Mouse (Mus musculus) forebrain, embryonic 14.5 days (tissue): ENCODE measurements around the gene Fcnb. TPM values are rescaled to one million over a fixed set of nuclear protein-coding genes. Genes with fewer than 3 reads are reported as not detected.

Source experiments
- ATAC-seq: fragments of 200-750 bp; cut with Nextera tagmentation; 2 replicates; pipeline ENCODE4 v1.8.0; 2017; ENCODE audit warnings: mild to moderate bottlenecking, moderate library complexity
- DNase-seq: peaks from one replicate; pipeline ENCODE4 v3.0.0-alpha.2; 2015; ENCODE audit warnings: low spot score
- H3K27ac ChIP-seq: fragments of 300-500 bp; sonication (generic); 2 replicates; pipeline ENCODE4 v1.5.1; 2014; ENCODE audit warnings: low read depth, mild to moderate bottlenecking, control low read depth, low read length, moderate library complexity
- H3K27me3 ChIP-seq: fragments of 300-500 bp; sonication (generic); replicated peaks from 2 replicates; pipeline ENCODE4 v1.6.1; 2014; ENCODE audit warnings: low read length, control low read depth, mixed read lengths; ENCODE audit not compliant: control insufficient read depth, insufficient read depth
- H3K36me3 ChIP-seq: fragments of 300-500 bp; sonication (generic); 2 replicates; pipeline ENCODE4 v1.6.1; 2014; ENCODE audit warnings: low read length, control low read depth; ENCODE audit not compliant: control insufficient read depth, insufficient read depth
- H3K4me1 ChIP-seq: fragments of 300-500 bp; sonication (generic); 2 replicates; pipeline ENCODE4 v1.6.1; 2014; ENCODE audit warnings: antibody characterized with exemption, low read length, control low read depth; ENCODE audit not compliant: control insufficient read depth, insufficient read depth
- H3K4me2 ChIP-seq: fragments of 300-500 bp; sonication (generic); 2 replicates; pipeline ENCODE4 v1.6.1; 2014; ENCODE audit warnings: mild to moderate bottlenecking, control low read depth, low read length
- H3K4me3 ChIP-seq: fragments of 300-500 bp; sonication (generic); 2 replicates; pipeline ENCODE4 v1.5.1; 2014; ENCODE audit warnings: low read depth, low read length, control low read depth
- H3K9ac ChIP-seq: fragments of 300-500 bp; sonication (generic); 2 replicates; pipeline ENCODE4 v1.6.1; 2014; ENCODE audit warnings: mild to moderate bottlenecking, low read length, control low read depth, moderate library complexity
- H3K9me3 ChIP-seq: fragments of 300-500 bp; sonication (generic); replicated peaks from 2 replicates; pipeline ENCODE4 v1.6.1; 2016; ENCODE audit warnings: low read length, control low read depth, mixed read lengths; ENCODE audit not compliant: control insufficient read depth
- WGBS: fragments of 180-500 bp; shearing (Covaris S2); extraction: QIAGEN DNeasy Blood & Tissue Kit; methylation state at CpG from one replicate; pipeline ENCODE4 v1.1.7; 2014; 5-methylcytosine and 5-hydroxymethylcytosine counted together
- polyA plus RNA-seq: library from polyadenylated mRNA; unstranded; fragments of >200 nt; fragmentation: Nextera tagmentation; extraction: Ambion mirVana; gene quantifications from 2 replicates; pipeline ENCODE4 v1.2.1, GENCODE M21; 2014

Gene Fcnb
- polyA plus RNA-seq, 1 experiment from 2014 or later, result not detected

DNA sequence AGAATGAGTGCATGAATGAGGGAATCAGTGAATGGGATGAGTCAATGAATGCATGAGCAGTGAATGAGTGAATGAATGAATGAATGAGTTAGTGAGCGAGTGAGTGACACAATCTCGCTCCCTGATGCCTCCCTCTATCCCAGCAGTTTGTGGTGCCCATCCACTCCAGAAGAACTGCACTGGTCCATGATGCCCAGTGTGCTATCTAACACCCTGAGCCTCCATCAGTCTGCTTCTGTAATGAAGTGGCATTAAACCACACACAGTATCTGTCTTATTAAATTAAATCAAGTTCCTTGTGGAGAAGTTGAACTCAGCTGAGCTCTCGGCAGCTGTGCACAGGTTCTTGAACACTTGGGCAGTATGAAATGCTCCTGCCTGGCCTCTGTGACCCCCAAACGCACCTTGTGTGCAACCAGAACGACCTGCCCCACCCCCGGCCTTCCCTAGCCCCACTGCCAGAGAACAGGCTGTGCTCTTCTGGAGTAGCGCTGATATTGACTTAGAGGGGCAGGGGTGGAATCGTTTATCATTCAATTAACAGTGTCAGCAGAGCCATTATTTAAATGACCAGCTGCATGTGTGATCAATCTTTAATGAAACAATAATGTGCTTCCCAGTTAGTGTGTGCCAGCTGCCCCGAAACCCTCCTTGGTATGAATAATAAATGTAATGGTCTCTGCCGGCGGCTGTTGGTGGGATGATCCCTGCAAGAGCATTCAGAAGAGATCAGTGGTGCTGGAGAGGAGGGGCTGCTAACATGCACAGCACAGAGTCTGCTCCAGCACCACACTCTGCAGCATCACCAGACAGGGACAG is 33.0 kb upstream of the Fcnb start:
- no peaks in the 10 kb centered on the region for H3K9me3 ChIP-seq
- WGBS, result 42% methylated on average over 11 of the region's 11 CpGs
- H3K4me3 ChIP-seq, result no peak overlapping the region
- no peaks in the 10 kb centered on the region for H3K36me3 ChIP-seq
- peak; percentile 58 for ATAC-seq
- H3K27ac ChIP-seq, result 0 out of 2 replicates have a peak overlapping the region, but pooled peaks have one; percentile 44
- H3K9ac ChIP-seq, result no peak overlapping the region
- H3K27me3 ChIP-seq, result no peaks in the 10 kb centered on the region
- H3K4me1 ChIP-seq, result peaks cover 12% of the 10 kb centered on the region
- no peak overlapping the region for H3K4me2 ChIP-seq
- peak; percentile 54 for DNase-seq

GRCm38 (mm10) chr2:28108763-28109162 is 24.1 kb upstream of the Fcnb start:
- no peak overlapping the region for H3K4me3 ChIP-seq
- DNase-seq (no peak), ATAC-seq (no peak)
- no peaks in the 10 kb centered on the region for H3K9me3 ChIP-seq
- H3K27ac ChIP-seq, result no peak overlapping the region
- no peaks in the 10 kb centered on the region for H3K27me3 ChIP-seq
- H3K4me2 ChIP-seq, result no peak overlapping the region
- WGBS, result 73% methylated on average over 5 of the region's 5 CpGs
- H3K4me1 ChIP-seq, result no peaks in the 10 kb centered on the region
- H3K36me3 ChIP-seq, result no peaks in the 10 kb centered on the region
- H3K9ac ChIP-seq, result no peak overlapping the region

GRCm38 (mm10) chr2:28106002-28106401 is 21.3 kb upstream of the Fcnb start:
- H3K4me3 ChIP-seq, result no peak overlapping the region

DNA sequence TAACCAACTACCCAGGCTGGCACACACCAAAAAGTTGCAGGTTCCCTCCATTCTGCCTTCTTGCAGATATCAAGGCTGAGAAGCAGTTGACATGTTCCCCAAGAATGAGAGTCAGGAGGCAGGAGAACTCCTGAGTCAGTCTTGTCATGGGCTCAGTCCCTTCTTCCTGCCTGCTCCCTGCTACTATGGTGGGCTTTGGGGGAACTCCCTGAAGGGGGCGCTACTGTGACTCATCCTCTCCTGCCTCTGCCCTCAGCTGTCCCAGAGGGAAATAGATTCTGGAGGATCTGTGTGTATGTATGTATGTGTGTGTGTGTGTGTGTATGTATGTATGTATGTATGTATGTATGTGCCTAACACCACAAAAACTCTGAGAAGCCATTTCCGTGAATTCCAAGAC is 19.0 kb upstream of the Fcnb start:
- H3K36me3 ChIP-seq, result no peaks in the 10 kb centered on the region
- DNase-seq, result no peak
- no peaks in the 10 kb centered on the region for H3K9me3 ChIP-seq
- no peak overlapping the region for H3K4me2 ChIP-seq
- H3K4me3 ChIP-seq, result no peak overlapping the region
- ATAC-seq, result no peak
- no peak overlapping the region for H3K27ac ChIP-seq
- H3K27me3 ChIP-seq, result no peaks in the 10 kb centered on the region
- WGBS, result 57% methylated on average over 2 of the region's 2 CpGs
- H3K4me1 ChIP-seq, result no peaks in the 10 kb centered on the region
- no peak overlapping the region for H3K9ac ChIP-seq

More at GRCm38 (mm10) chr2:28106002-28106401, 21.3 kb upstream of the Fcnb start:
- no peaks in the 10 kb centered on the region for H3K27me3 ChIP-seq
- H3K27ac ChIP-seq, result no peak overlapping the region
- H3K9ac ChIP-seq, result no peak overlapping the region
- DNase-seq (no peak), ATAC-seq (no peak)
- no peak overlapping the region for H3K4me2 ChIP-seq
- H3K36me3 ChIP-seq, result no peaks in the 10 kb centered on the region
- WGBS, result 79% methylated on average over 2 of the region's 2 CpGs
- no peaks in the 10 kb centered on the region for H3K4me1 ChIP-seq
- no peaks in the 10 kb centered on the region for H3K9me3 ChIP-seq

DNA sequence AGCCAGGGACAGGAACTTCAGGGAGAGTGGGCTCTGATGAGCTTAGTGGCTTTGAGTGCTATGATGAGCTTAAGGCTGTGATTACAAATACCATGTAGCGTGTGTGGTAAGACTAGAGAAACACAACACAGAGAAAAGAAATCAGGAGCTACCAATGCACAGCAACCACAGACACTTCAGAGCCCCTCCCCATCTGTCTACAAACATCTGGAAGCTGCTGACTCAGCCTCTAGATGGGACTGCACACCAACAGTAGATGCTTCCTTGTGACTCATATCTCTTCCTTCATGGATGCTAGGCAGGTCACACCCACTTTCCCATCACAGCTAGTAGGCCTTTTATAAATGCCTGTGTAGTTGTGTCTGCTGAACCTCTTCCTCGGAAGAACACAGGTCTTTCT is 17.2 kb upstream of the Fcnb start:
- Histone ChIP-seq H3K4me1 (peaks cover 5% of the 10 kb centered on the region; the same call in 1 of the 2 replicates), H3K4me2 (no peak overlapping the region), H3K4me3 (no peak overlapping the region), H3K27me3 (no peaks in the 10 kb centered on the region), H3K36me3 (no peaks in the 10 kb centered on the region), H3K27ac (no peak overlapping the region), H3K9ac (no peak overlapping the region), H3K9me3 (no peaks in the 10 kb centered on the region)
- no peak for DNase-seq
- no peak for ATAC-seq
- WGBS, result 95% methylated on average over 2 of the region's 2 CpGs

DNA sequence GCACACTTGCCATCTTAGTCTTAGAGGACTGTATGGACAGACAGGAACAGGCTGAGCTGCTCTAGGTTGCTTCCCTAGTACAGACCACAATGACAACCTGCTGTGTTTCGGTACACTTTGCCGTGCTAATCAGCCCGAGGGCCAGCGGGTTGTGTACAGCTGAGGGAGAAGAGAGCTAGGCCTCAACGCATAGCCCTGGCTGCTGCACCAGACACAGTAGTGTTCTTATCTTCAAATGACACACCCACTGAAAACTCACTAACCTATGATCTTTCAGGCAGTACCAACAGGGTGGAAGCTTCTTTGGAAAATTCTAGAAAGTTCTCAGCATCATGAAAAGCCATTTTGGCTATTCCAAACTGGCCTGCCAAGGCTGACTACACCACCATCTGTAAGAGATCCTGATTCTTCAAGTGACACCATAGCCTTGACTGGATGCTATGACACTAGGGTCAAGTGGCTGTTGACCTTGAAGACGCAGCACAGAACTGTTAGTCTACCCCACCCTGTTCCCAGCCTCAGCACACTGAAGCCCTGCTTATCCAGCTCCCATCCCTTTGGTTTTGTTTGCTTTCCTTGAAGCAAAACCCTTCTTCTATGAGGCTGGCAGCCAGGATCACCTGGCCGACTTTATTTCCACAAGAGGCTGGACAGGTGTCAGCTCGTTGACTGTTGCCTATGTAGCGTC is 16.3 kb upstream of the Fcnb start:
- 84% methylated on average over 9 of the region's 9 CpGs for WGBS
- no peak overlapping the region for H3K4me2 ChIP-seq
- ATAC-seq (no peak), DNase-seq (no peak)
- H3K27me3 ChIP-seq, result no peaks in the 10 kb centered on the region
- H3K36me3 ChIP-seq, result no peaks in the 10 kb centered on the region
- no peak overlapping the region for H3K27ac ChIP-seq
- peaks cover 5% of the 10 kb centered on the region; the same call in 1 of the 2 replicates for H3K4me1 ChIP-seq
- H3K4me3 ChIP-seq, result no peak overlapping the region
- no peaks in the 10 kb centered on the region for H3K9me3 ChIP-seq
- no peak overlapping the region for H3K9ac ChIP-seq

- H3K27me3 ChIP-seq, result no peaks in the 10 kb centered on the region
- H3K4me3 ChIP-seq, result peak overlapping the region; percentile 17
- ATAC-seq (peak; percentile 40; the same call in 1 of the 2 replicates), DNase-seq (peak; percentile 65)
- no peaks in the 10 kb centered on the region for H3K36me3 ChIP-seq
- peak overlapping the region; percentile 21; the same call in 1 of the 2 replicates for H3K27ac ChIP-seq
- peaks cover 5% of the 10 kb centered on the region; the same call in 1 of the 2 replicates for H3K4me1 ChIP-seq
- peak overlapping the region; percentile 43 for H3K9ac ChIP-seq
- H3K4me2 ChIP-seq, result peak overlapping the region; percentile 40
- WGBS, result 1% methylated on average over 24 of the region's 24 CpGs
- no peaks in the 10 kb centered on the region for H3K9me3 ChIP-seq
These were observed 14.1 kb upstream of the Fcnb start for GRCm38 (mm10) chr2:28098547-28099505.

GRCm38 (mm10) chr2:28096751-28097309 is 12.1 kb upstream of the Fcnb start:
- no peak overlapping the region for H3K9ac ChIP-seq
- no peak overlapping the region for H3K27ac ChIP-seq
- no peaks in the 10 kb centered on the region for H3K9me3 ChIP-seq
- H3K4me3 ChIP-seq, result no peak overlapping the region
- H3K4me1 ChIP-seq, result peaks cover 5% of the 10 kb centered on the region; the same call in 1 of the 2 replicates
- no peaks in the 10 kb centered on the region for H3K36me3 ChIP-seq
- H3K27me3 ChIP-seq, result no peaks in the 10 kb centered on the region
- no peak overlapping the region for H3K4me2 ChIP-seq
- ATAC-seq (no peak), DNase-seq (no peak)
- WGBS, result 94% methylated on average over 6 of the region's 6 CpGs
